Mouse (Mus musculus): Measurements from ENCODE around the gene Fam19a3.
"Not testable (repeated sequence)": the region's sequence is repeated elsewhere in the genome, so short reads cannot be mapped to it uniquely, and the experiment has no call there.

Gene Fam19a3

GRCm38 (mm10) chr3:104791671-104792070 is 10.0 kb upstream of the Fam19a3 start:
- DNase-seq, result no peak

- no peak for DNase-seq
Measured at GRCm38 (mm10) chr3:104791017-104791416, 9.4 kb upstream of the Fam19a3 start.

GRCm38 (mm10) chr3:104790401-104790937 is 8.8 kb upstream of the Fam19a3 start:
- peak; percentile 26 for DNase-seq

- peak; percentile 57 for DNase-seq
Measured at GRCm38 (mm10) chr3:104789822-104790221, 8.2 kb upstream of the Fam19a3 start.

- DNase-seq, result no peak
Measured at GRCm38 (mm10) chr3:104789312-104789605, 7.6 kb upstream of the Fam19a3 start.

- DNase-seq, result peak; percentile 87
Measured at GRCm38 (mm10) chr3:104788561-104789311, 7.1 kb upstream of the Fam19a3 start.

- no peak for DNase-seq
Measured at GRCm38 (mm10) chr3:104788075-104788474, 6.4 kb upstream of the Fam19a3 start, which contains the start of gene Rhoc. Rhoc (plus strand) TSS chr3:104788375.

- DNase-seq, result no peak
Measured at GRCm38 (mm10) chr3:104785284-104785683, 3.6 kb upstream of the Fam19a3 start.

- no peak for DNase-seq
Measured at GRCm38 (mm10) chr3:104783971-104784500, 2.4 kb upstream of the Fam19a3 start.

- DNase-seq, result peak; percentile 62
Measured at GRCm38 (mm10) chr3:104782061-104782681, 531 bp upstream of the Fam19a3 start.

- DNase-seq, result peak; percentile 80
Measured at GRCm38 (mm10) chr3:104780561-104781420, 849 bp downstream of the Fam19a3 start, which contains the start of gene Ppm1j. Ppm1j (plus strand) TSS chr3:104781056.

GRCm38 (mm10) chr3:104779949-104780348 is 1.7 kb downstream of the Fam19a3 start:
- peak; percentile 73 for DNase-seq

- DNase-seq, result peak; percentile 32
Measured at GRCm38 (mm10) chr3:104777342-104777741, 4.3 kb downstream of the Fam19a3 start.

GRCm38 (mm10) chr3:104773301-104773700 is 8.3 kb downstream of the Fam19a3 start:
- DNase-seq, result no peak

- DNase-seq, result no peak
Measured at GRCm38 (mm10) chr3:104771460-104771859, 10.2 kb downstream of the Fam19a3 start.

- DNase-seq, result no peak
Measured at GRCm38 (mm10) chr3:104770918-104771317, 10.7 kb downstream of the Fam19a3 start.

GRCm38 (mm10) chr3:104770035-104770434 is 11.6 kb downstream of the Fam19a3 start:
- peak; percentile 65 for DNase-seq

GRCm38 (mm10) chr3:104769135-104769534 is 12.5 kb downstream of the Fam19a3 start:
- no peak for DNase-seq

GRCm38 (mm10) chr3:104767716-104768115 is 13.9 kb downstream of the Fam19a3 start:
- DNase-seq, result no peak

GRCm38 (mm10) chr3:104767141-104767540 is 14.5 kb downstream of the Fam19a3 start:
- no peak for DNase-seq

GRCm38 (mm10) chr3:104765021-104765420 is 16.6 kb downstream of the Fam19a3 start:
- DNase-seq, result peak; percentile 23

- not testable (repeated sequence) for DNase-seq
Measured at GRCm38 (mm10) chr3:104762103-104762863, 19.4 kb downstream of the Fam19a3 start.
